Mouse (Mus musculus) liver, postnatal 0 days (tissue): ENCODE data around the gene Zc3h6.

Experiments used
- CTCF ChIP-seq: sonication (generic); IDR thresholded peaks from 2 replicates; pipeline ENCODE4 v1.5.1; 2016; ENCODE audit warnings: antibody characterized with exemption, low read depth
- EP300 ChIP-seq: IDR thresholded peaks from 2 replicates; pipeline ENCODE4 v1.6.1; 2016; ENCODE audit warnings: antibody characterized with exemption, low read depth, mild to moderate bottlenecking

GRCm38 (mm10) chr2:129055741-129056140 lies 88.5 kb downstream of the Zc3h6 start:
- TF ChIP-seq CTCF (no peak), EP300 (no peak)
